Mouse (Mus musculus) heart, postnatal 0 days (tissue): ENCODE data around the gene Pou2f1. TPM values are rescaled to one million over a fixed set of nuclear protein-coding genes. Genes with fewer than 3 reads are reported as not detected.
"Not testable (repeated sequence)": the region's sequence is repeated elsewhere in the genome, so short reads cannot be mapped to it uniquely, and the experiment has no call there.

Experiments
- ATAC-seq: fragments of 200-750 bp; cut with Nextera tagmentation; 2 replicates; pipeline ENCODE4 v1.8.0; 2017; ENCODE audit warnings: low read depth, moderate number of reproducible peaks, moderate library complexity; ENCODE audit not compliant: insufficient read depth
- DNase-seq: peaks from one replicate; pipeline ENCODE4 v3.0.0-alpha.2; 2016; ENCODE audit warnings: low spot score
- H3K27ac ChIP-seq: fragments of 300-500 bp; sonication (generic); 2 replicates; pipeline ENCODE4 v1.5.1; 2014; ENCODE audit warnings: low read depth, mild to moderate bottlenecking
- H3K27me3 ChIP-seq: fragments of 300-500 bp; sonication (generic); 2 replicates; pipeline ENCODE4 v1.6.1; 2014; ENCODE audit warnings: low read length, mixed read lengths; ENCODE audit not compliant: control insufficient read depth, insufficient read depth
- H3K36me3 ChIP-seq: fragments of 300-500 bp; sonication (generic); replicated peaks from 2 replicates; pipeline ENCODE4 v1.6.1; 2014; ENCODE audit warnings: low read length, mixed read lengths; ENCODE audit not compliant: control insufficient read depth, insufficient read depth
- H3K4me1 ChIP-seq: fragments of 300-500 bp; sonication (generic); 2 replicates; pipeline ENCODE4 v1.6.1; 2014; ENCODE audit warnings: antibody characterized with exemption; ENCODE audit not compliant: control insufficient read depth, insufficient read depth
- H3K4me2 ChIP-seq: fragments of 300-500 bp; sonication (generic); 2 replicates; pipeline ENCODE4 v1.6.1; 2014; ENCODE audit warnings: low read depth, mild to moderate bottlenecking, low read length, moderate library complexity
- H3K4me3 ChIP-seq: fragments of 300-500 bp; sonication (generic); 2 replicates; pipeline ENCODE4 v1.5.1; 2014; ENCODE audit warnings: low read depth, low read length
- H3K9ac ChIP-seq: fragments of 300-500 bp; sonication (generic); replicated peaks from 2 replicates; pipeline ENCODE4 v1.6.1; 2014; ENCODE audit warnings: low read depth, low read length, mixed read lengths
- H3K9me3 ChIP-seq: fragments of 300-500 bp; sonication (generic); replicated peaks from 2 replicates; pipeline ENCODE4 v1.6.1; 2016; ENCODE audit warnings: low read length; ENCODE audit not compliant: control insufficient read depth
- CTCF ChIP-seq: IDR thresholded peaks from 2 replicates; pipeline ENCODE4 v1.5.1; 2016; ENCODE audit warnings: antibody characterized with exemption, control low read depth, low read depth
- EP300 ChIP-seq: IDR thresholded peaks from 2 replicates; pipeline ENCODE4 v1.6.1; 2016; ENCODE audit warnings: antibody characterized with exemption, low read depth
- WGBS: fragments of 180-500 bp; shearing (Covaris S2); extraction: QIAGEN DNeasy Blood & Tissue Kit; methylation state at CpG from one replicate; pipeline ENCODE4 v1.1.7; 2014; 5-methylcytosine and 5-hydroxymethylcytosine counted together
- polyA plus RNA-seq: library from polyadenylated mRNA; unstranded; fragments of >200 nt; fragmentation: Nextera tagmentation; extraction: Ambion mirVana; gene quantifications from 2 replicates; pipeline ENCODE4 v1.2.1, GENCODE M21; 2015
- total RNA-seq: library from RNA; depleted of rRNA; stranded (reverse); fragments of >200 nt; gene quantifications from 2 replicates; pipeline ENCODE4 v1.2.3, GENCODE M21; 2014; ENCODE audit warnings: low replicate concordance

Pou2f1 gene
- total and polyA plus RNA-seq, 2 experiments from 2014 or later: 5.2 to 27.0 TPM

GRCm38 (mm10) chr1:166000601-166001120 is 1.8 kb downstream of the Pou2f1 start:
- peak overlapping the region; percentile 99 for H3K9ac ChIP-seq
- no peak for DNase-seq
- WGBS: 13% methylated on average over 7 of the region's 7 CpGs

GRCm38 (mm10) chr1:165999709-166000108 is 2.8 kb downstream of the Pou2f1 start:
- Histone ChIP-seq H3K4me3 (no peak overlapping the region), H3K27me3 (no peaks in the 10 kb centered on the region), H3K9me3 (no peaks in the 10 kb centered on the region), H3K36me3 (no peaks in the 10 kb centered on the region), H3K4me1 (peaks cover 20% of the 10 kb centered on the region), H3K27ac (no peak overlapping the region), H3K4me2 (no peak overlapping the region), H3K9ac (no peak overlapping the region)
- DNase-seq: no peak
- TF ChIP-seq CTCF (no peak), EP300 (no peak)
- 74% methylated on average over 1 of the region's 1 CpGs for WGBS
- ATAC-seq: no peak

More at GRCm38 (mm10) chr1:166000601-166001120, 1.8 kb downstream of the Pou2f1 start:
- no peak for ATAC-seq
- H3K36me3 ChIP-seq: no peaks in the 10 kb centered on the region
- H3K27ac ChIP-seq: peak overlapping the region; percentile 96
- H3K9me3 ChIP-seq: no peaks in the 10 kb centered on the region
- H3K4me3 ChIP-seq: peak overlapping the region; percentile 99
- peaks cover 17% of the 10 kb centered on the region for H3K4me1 ChIP-seq
- no peaks in the 10 kb centered on the region for H3K27me3 ChIP-seq
- H3K4me2 ChIP-seq: peak overlapping the region; percentile 92
- TF ChIP-seq CTCF (no peak), EP300 (no peak)

- Histone ChIP-seq H3K4me3 (no peak overlapping the region), H3K27me3 (no peaks in the 10 kb centered on the region), H3K4me1 (peaks cover 45% of the 10 kb centered on the region), H3K4me2 (no peak overlapping the region), H3K9ac (no peak overlapping the region), H3K27ac (0 out of 2 replicates have a peak overlapping the region, but pooled peaks have one; percentile 26), H3K9me3 (no peaks in the 10 kb centered on the region), H3K36me3 (no peaks in the 10 kb centered on the region)
- no peak for DNase-seq
- WGBS: 89% methylated on average over 7 of the region's 7 CpGs
- TF ChIP-seq EP300 (no peak), CTCF (no peak)
- no peak for ATAC-seq
Measured at GRCm38 (mm10) chr1:165995661-165996055, 6.8 kb downstream of the Pou2f1 start.

- H3K4me2 ChIP-seq, H3K9ac ChIP-seq, H3K36me3 ChIP-seq, H3K9me3 ChIP-seq, DNase-seq, H3K27ac ChIP-seq, H3K27me3 ChIP-seq, H3K4me3 ChIP-seq, ATAC-seq: not testable (repeated sequence)
- peaks cover 45% of the 10 kb centered on the region for H3K4me1 ChIP-seq
- 96% methylated on average over 6 of the region's 7 CpGs for WGBS
Measured at GRCm38 (mm10) chr1:165995011-165995660, 7.3 kb downstream of the Pou2f1 start.

- TF ChIP-seq EP300 (no peak), CTCF (no peak)
- H3K9ac ChIP-seq: no peak overlapping the region
- DNase-seq: no peak
Measured at GRCm38 (mm10) chr1:165994279-165994678, 8.2 kb downstream of the Pou2f1 start.

More at GRCm38 (mm10) chr1:165994279-165994678, 8.2 kb downstream of the Pou2f1 start:
- Histone ChIP-seq H3K9me3 (no peaks in the 10 kb centered on the region), H3K4me1 (peaks cover 45% of the 10 kb centered on the region), H3K27me3 (no peaks in the 10 kb centered on the region), H3K27ac (peak overlapping the region; percentile 73; the same call in 1 of the 2 replicates), H3K4me3 (no peak overlapping the region), H3K4me2 (no peak overlapping the region), H3K36me3 (no peaks in the 10 kb centered on the region)
- no peak for ATAC-seq
- 33% methylated on average over 1 of the region's 1 CpGs for WGBS
